In genomic region chr9:121298411-121299091, GRCm38 (mm10) we compare ENCODE assay signal across 8 mouse cellular contexts. TPM values are rescaled to one million over a fixed set of nuclear protein-coding genes. Genes with fewer than 3 reads are reported as not detected.
A peak's percentile ranks its signal among the peaks of the same experiment; 100 is the strongest.
DNase-seq lines count a peak whose midpoint lies in the region; ATAC-seq and TF ChIP-seq lines count a peak whose summit lies in the region.

No protein-coding gene starts in this region.

- no peaks in the 10 kb centered on the region for H3K9me3 ChIP-seq in forebrain, embryonic 12.5 days
- H3K9me3 ChIP-seq in hindbrain, embryonic 12.5 days (replicated peaks): no peaks in the 10 kb centered on the region
- H3K9me3 ChIP-seq in liver, embryonic 12.5 days (replicated peaks): no peaks in the 10 kb centered on the region

- DNase-seq in layer of hippocampus, adult 2 months (ENCODE audit: low spot score in 2 of 2): no peak
- DNase-seq in layer of hippocampus, adult 9-11 months: no peak
- DNase-seq in urinary bladder, adult 18-20 months (ENCODE audit: low spot score in 2 of 2): no peak
- DNase-seq in urinary bladder, postnatal 36 days (ENCODE audit: low spot score in 2 of 2): no peak

- H3K4me3 ChIP-seq in layer of hippocampus, adult 2 months: peak overlapping the region; percentile 87
- H3K4me3 ChIP-seq in forebrain, embryonic 12.5 days (replicated peaks): peak overlapping the region; percentile 92
- peak overlapping the region; percentile 87 for H3K4me3 ChIP-seq in hindbrain, embryonic 12.5 days
- H3K4me3 ChIP-seq in liver, embryonic 12.5 days: peak overlapping the region; percentile 77

- peak overlapping the region; percentile 88 for H3K27ac ChIP-seq in layer of hippocampus, adult 2 months
- peak overlapping the region; percentile 75; the same call in 1 of the 2 replicates for H3K27ac ChIP-seq in forebrain, embryonic 12.5 days
- no peak overlapping the region; the same call in 1 of the 2 replicates for H3K27ac ChIP-seq in hindbrain, embryonic 12.5 days
- H3K27ac ChIP-seq in liver, embryonic 12.5 days: no peak overlapping the region

- peaks cover 54% of the 10 kb centered on the region for H3K4me1 ChIP-seq in forebrain, embryonic 12.5 days
- peaks cover 45% of the 10 kb centered on the region for H3K4me1 ChIP-seq in hindbrain, embryonic 12.5 days
- H3K4me1 ChIP-seq in liver, embryonic 12.5 days: peaks cover 42% of the 10 kb centered on the region

- peak overlapping the region; percentile 87 for H3K4me2 ChIP-seq in forebrain, embryonic 12.5 days
- H3K4me2 ChIP-seq in hindbrain, embryonic 12.5 days (replicated peaks): peak overlapping the region; percentile 88
- peak overlapping the region; percentile 99 for H3K4me2 ChIP-seq in liver, embryonic 12.5 days

- peak overlapping the region; percentile 96 for H3K9ac ChIP-seq in forebrain, embryonic 12.5 days
- H3K9ac ChIP-seq in hindbrain, embryonic 12.5 days: peak overlapping the region; percentile 95
- peak overlapping the region; percentile 85 for H3K9ac ChIP-seq in liver, embryonic 12.5 days

- WGBS in forebrain, embryonic 12.5 days: 25% methylated on average over 15 of the region's 15 CpGs
- 23% methylated on average over 15 of the region's 15 CpGs for WGBS in hindbrain, embryonic 12.5 days
- WGBS in liver, embryonic 12.5 days (ENCODE audit: insufficient replicate concordance): 31% methylated on average over 15 of the region's 15 CpGs

- no peaks in the 10 kb centered on the region for H3K36me3 ChIP-seq in forebrain, embryonic 12.5 days (replicated peaks)
- H3K36me3 ChIP-seq in hindbrain, embryonic 12.5 days: no peaks in the 10 kb centered on the region
- no peaks in the 10 kb centered on the region for H3K36me3 ChIP-seq in liver, embryonic 12.5 days

- peaks cover 19% of the 10 kb centered on the region; the same call in 1 of the 2 replicates for H3K27me3 ChIP-seq in forebrain, embryonic 12.5 days
- 0 out of 2 replicates have a peak, but pooled peaks cover 10% of the 10 kb centered on the region for H3K27me3 ChIP-seq in hindbrain, embryonic 12.5 days
- peaks cover 38% of the 10 kb centered on the region for H3K27me3 ChIP-seq in liver, embryonic 12.5 days (replicated peaks)

- no peak for TF ChIP-seq CTCF in layer of hippocampus, adult 2 months (conservative IDR thresholded peaks at IDR 0.05)

- no peak for ATAC-seq in forebrain, embryonic 12.5 days (ENCODE audit: low FRiP score)
- ATAC-seq in hindbrain, embryonic 12.5 days (ENCODE audit: low FRiP score): no peak
- ATAC-seq in liver, embryonic 12.5 days: no peak
- ATAC-seq in monocyte, adult 5-6 weeks (replicated peaks; ENCODE audit: insufficient number of reproducible peaks, low FRiP score, low TSS enrichment, poor library complexity, severe bottlenecking): 0 out of 2 replicates have a peak, but pooled peaks have one; percentile 27

RNA-seq across cellular contexts. Expression of gene Trak1, which starts 1.2 kb away (rescaled TPM):
- 100 to 1,000 TPM; 255 to 260 TPM for total RNA-seq in layer of hippocampus, adult 2 months (2021)
- 41.2 and 45.3 TPM in 2 replicates for polyA plus RNA-seq in forebrain, embryonic 12.5 days (2016; fragmentation: Nextera tagmentation; extraction: Ambion mirVana)
- polyA plus RNA-seq in hindbrain, embryonic 12.5 days (2016; fragmentation: Nextera tagmentation; extraction: Ambion mirVana): 38.8 and 41.6 TPM in 2 replicates
- polyA plus RNA-seq in liver, embryonic 12.5 days (2016; fragmentation: Nextera tagmentation; extraction: Ambion mirVana): 10.3 and 11.0 TPM in 2 replicates
- total RNA-seq in monocyte, adult 5-6 weeks (2017): 26.0 to 55.3 TPM (median 29.2 TPM) in 3 replicates

RNA-seq across cellular contexts. Expression of gene Ulk4, which starts 21.6 kb away (rescaled TPM):
- total RNA-seq in layer of hippocampus, adult 2 months (2021): 1 to 10 TPM; 9.5 to 9.9 TPM
- 179 and 182 TPM in 2 replicates for polyA plus RNA-seq in forebrain, embryonic 12.5 days (2016; fragmentation: Nextera tagmentation; extraction: Ambion mirVana)
- 147 and 164 TPM in 2 replicates for polyA plus RNA-seq in hindbrain, embryonic 12.5 days (2016; fragmentation: Nextera tagmentation; extraction: Ambion mirVana)
- 50.8 and 52.6 TPM in 2 replicates for polyA plus RNA-seq in liver, embryonic 12.5 days (2016; fragmentation: Nextera tagmentation; extraction: Ambion mirVana)
- total RNA-seq in monocyte, adult 5-6 weeks (2017): 1.1 to 7.0 TPM (median 3.2 TPM) in 3 replicates

Comparison
In these comparisons a context has a peak if more than half of its experiments do, and no peak if none do; other contexts are left out.
1. H3K27ac ChIP-seq: peak in layer of hippocampus, adult 2 months (single experiment) and forebrain, embryonic 12.5 days (single experiment); none in hindbrain, embryonic 12.5 days (single experiment) and liver, embryonic 12.5 days (single experiment).
2. Peak in every context shown above with its lines, with median percentiles within 50 percentile points of each other: H3K4me3 ChIP-seq, H3K4me2 ChIP-seq and H3K9ac ChIP-seq.